Mouse (Mus musculus): ENCODE data around the gene Rab1a.

DNA sequence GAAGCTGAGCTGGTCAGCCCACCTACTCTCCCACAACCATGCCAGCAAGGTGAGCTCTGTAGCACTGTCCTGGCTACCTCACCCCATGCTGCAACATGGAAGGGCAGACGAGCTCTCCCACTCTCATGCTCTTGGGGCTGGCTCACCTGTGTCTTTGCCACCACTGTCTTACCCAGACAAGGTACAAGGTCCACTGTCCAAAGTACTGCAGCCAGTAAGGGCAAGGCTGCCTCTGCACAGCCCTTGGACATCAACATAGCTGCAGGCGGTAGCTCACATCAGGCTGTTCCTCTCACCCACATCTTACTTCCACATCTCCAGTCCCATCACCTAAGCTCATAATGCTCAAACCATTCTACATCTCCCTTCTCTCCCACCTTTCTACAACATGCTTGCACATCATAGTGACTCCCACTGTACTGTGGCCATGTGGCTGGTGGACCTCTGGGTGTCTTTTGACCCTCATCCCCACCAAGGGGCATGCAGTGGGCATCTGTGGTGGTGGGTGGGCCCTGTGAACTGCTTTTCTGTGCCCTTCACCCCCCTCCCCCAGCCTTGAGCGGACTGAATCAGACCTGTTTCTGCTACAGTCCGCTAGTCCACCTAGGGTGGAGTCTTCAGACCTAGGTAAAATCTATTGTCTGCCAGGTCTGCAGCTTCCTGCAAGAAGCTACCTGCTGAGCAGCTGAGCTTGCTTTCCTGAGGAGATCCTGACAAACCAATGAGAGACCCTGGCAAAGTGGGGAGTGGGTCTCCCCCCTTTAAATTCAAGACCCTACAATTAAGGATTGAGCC, 48.9 kb upstream of the Rab1a start:
- TF ChIP-seq POLR2A (IDR thresholded peaks at IDR 0.05; ENCODE audit: low read depth, low read length) (no peak), CTCF (IDR thresholded peaks at IDR 0.05; ENCODE audit: extremely low read depth, insufficient read depth, insufficient read length, insufficient replicate concordance) (no peak)

Measured in spleen, adult 2 months (tissue).